Mouse (Mus musculus): ENCODE measurements around the gene Cdkn2d. TPM values are rescaled to one million over a fixed set of nuclear protein-coding genes. Genes with fewer than 3 reads are reported as not detected.
"Not testable (repeated sequence)": the region's sequence is repeated elsewhere in the genome, so short reads cannot be mapped to it uniquely, and the experiment has no call there.

Cdkn2d gene
- polyA plus RNA-seq, 1 experiment, result 34.7 TPM

DNA sequence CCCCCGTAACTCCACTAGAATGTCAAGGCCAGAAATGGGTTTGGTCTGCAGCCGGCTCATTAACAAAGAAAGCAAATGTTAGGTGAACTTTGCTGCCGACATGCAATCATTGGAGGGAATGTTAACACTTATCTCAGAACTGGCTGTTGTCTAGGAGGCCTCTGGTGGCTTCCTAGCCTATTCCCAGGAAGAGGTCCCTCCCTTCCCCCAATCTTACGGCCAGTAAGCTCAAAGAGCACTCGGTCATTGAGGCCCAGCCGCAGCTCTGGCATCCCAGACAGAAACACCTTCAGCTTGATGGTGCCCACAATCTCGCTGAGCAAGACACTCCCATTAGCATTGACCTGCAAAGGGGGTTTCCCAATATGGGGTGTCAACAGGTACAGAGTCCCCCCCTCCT is 13.9 kb upstream of the Cdkn2d start:
- WGBS, result 80% methylated on average over 7 of the region's 7 CpGs
- DNase-seq, result no peak
- no peaks in the 10 kb centered on the region for H3K4me1 ChIP-seq (ENCODE audit: control insufficient read depth, insufficient read depth, low read length)

GRCm38 (mm10) chr9:21299014-21299413 is 7.8 kb upstream of the Cdkn2d start:
- Histone ChIP-seq H3K4me3 (replicated peaks; ENCODE audit: extremely low read depth, low read depth, low read length) (no peak overlapping the region), H3K4me1 (ENCODE audit: control insufficient read depth, insufficient read depth, low read length) (no peaks in the 10 kb centered on the region)
- TF ChIP-seq POLR2A (IDR thresholded peaks at IDR 0.05; ENCODE audit: borderline replicate concordance, extremely low read depth, low read depth, low read length), result no peak
- DNase-seq, result no peak
- WGBS, result 81% methylated on average over 10 of the region's 10 CpGs

More for the DNA sequence above, 13.9 kb upstream of the Cdkn2d start:
- no peak for TF ChIP-seq POLR2A (IDR thresholded peaks at IDR 0.05; ENCODE audit: borderline replicate concordance, extremely low read depth, low read depth, low read length)
- no peak for TF ChIP-seq CTCF (IDR thresholded peaks at IDR 0.05; ENCODE audit: insufficient read depth, low read length)
- H3K4me3 ChIP-seq (replicated peaks; ENCODE audit: extremely low read depth, low read depth, low read length), result no peak overlapping the region

GRCm38 (mm10) chr9:21292271-21292670 is 1.1 kb upstream of the Cdkn2d start:
- WGBS, result 91% methylated on average over 3 of the region's 3 CpGs
- TF ChIP-seq POLR2A (IDR thresholded peaks at IDR 0.05; ENCODE audit: borderline replicate concordance, extremely low read depth, low read depth, low read length), result no peak
- no peak for TF ChIP-seq CTCF (IDR thresholded peaks at IDR 0.05; ENCODE audit: insufficient read depth, low read length)
- peaks cover 6% of the 10 kb centered on the region; the same call in 1 of the 2 replicates for H3K4me1 ChIP-seq (ENCODE audit: control insufficient read depth, insufficient read depth, low read length)
- H3K4me3 ChIP-seq (replicated peaks; ENCODE audit: extremely low read depth, low read depth, low read length), result no peak overlapping the region
- no peak for DNase-seq

- WGBS, result 9% methylated on average over 7 of the region's 7 CpGs
- DNase-seq; H3K4me3 ChIP-seq (replicated peaks; ENCODE audit: extremely low read depth, low read depth, low read length); H3K4me1 ChIP-seq (ENCODE audit: control insufficient read depth, insufficient read depth, low read length): not testable (repeated sequence)
These were observed 661 bp upstream of the Cdkn2d start for GRCm38 (mm10) chr9:21291868-21292267.

DNA sequence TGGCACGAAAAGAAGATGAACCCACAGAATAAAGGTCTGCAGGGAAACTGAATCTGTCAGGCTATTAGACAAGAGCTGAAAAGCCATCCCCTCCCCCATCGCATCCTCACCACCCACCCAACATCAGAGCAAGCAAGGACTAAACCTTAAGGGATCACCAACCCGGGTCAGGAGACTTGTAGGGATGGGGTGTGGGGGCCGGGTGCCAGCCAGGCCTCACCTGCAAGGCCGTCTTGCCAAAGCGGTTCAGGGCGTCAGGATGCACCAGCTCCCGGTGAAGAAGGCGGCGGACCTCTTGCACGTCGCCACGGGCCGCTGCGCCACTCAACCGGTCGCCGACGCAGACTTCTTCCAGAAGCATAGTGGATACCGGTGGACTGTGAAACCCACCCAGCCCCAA is 618 bp downstream of the Cdkn2d start:
- DNase-seq, result no peak
- H3K4me1 ChIP-seq (ENCODE audit: control insufficient read depth, insufficient read depth, low read length), result peaks cover 12% of the 10 kb centered on the region; the same call in 1 of the 2 replicates
- TF ChIP-seq CTCF (IDR thresholded peaks at IDR 0.05; ENCODE audit: insufficient read depth, low read length), result no peak
- TF ChIP-seq POLR2A (IDR thresholded peaks at IDR 0.05; ENCODE audit: borderline replicate concordance, extremely low read depth, low read depth, low read length), result no peak
- WGBS, result under 1% methylated on average over 20 of the region's 20 CpGs
- peak overlapping the region; percentile 97 for H3K4me3 ChIP-seq (replicated peaks; ENCODE audit: extremely low read depth, low read depth, low read length)

DNA sequence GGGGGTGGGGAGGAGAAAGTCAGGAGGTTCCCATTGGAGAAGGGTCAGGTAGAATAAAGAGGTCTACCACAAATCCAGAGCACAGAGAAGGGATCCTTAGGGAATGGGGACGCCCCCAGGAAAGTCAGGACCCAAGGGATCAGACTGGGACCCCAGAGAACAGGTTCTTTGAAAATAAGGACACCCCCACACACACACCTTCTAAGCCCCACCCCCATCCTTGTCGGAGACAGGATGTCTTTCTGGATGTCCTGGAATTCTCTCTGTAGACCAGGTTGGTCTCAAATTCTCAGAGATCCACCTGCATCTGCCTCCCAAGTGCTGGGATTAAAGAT is 1.9 kb downstream of the Cdkn2d start:
- DNase-seq, result no peak
- TF ChIP-seq CTCF (IDR thresholded peaks at IDR 0.05; ENCODE audit: insufficient read depth, low read length) (no peak), POLR2A (IDR thresholded peaks at IDR 0.05; ENCODE audit: borderline replicate concordance, extremely low read depth, low read depth, low read length) (no peak)
- WGBS, result 70% methylated on average over 2 of the region's 2 CpGs
- peaks cover 12% of the 10 kb centered on the region; the same call in 1 of the 2 replicates for H3K4me1 ChIP-seq (ENCODE audit: control insufficient read depth, insufficient read depth, low read length)
- no peak overlapping the region for H3K4me3 ChIP-seq (replicated peaks; ENCODE audit: extremely low read depth, low read depth, low read length)

DNA sequence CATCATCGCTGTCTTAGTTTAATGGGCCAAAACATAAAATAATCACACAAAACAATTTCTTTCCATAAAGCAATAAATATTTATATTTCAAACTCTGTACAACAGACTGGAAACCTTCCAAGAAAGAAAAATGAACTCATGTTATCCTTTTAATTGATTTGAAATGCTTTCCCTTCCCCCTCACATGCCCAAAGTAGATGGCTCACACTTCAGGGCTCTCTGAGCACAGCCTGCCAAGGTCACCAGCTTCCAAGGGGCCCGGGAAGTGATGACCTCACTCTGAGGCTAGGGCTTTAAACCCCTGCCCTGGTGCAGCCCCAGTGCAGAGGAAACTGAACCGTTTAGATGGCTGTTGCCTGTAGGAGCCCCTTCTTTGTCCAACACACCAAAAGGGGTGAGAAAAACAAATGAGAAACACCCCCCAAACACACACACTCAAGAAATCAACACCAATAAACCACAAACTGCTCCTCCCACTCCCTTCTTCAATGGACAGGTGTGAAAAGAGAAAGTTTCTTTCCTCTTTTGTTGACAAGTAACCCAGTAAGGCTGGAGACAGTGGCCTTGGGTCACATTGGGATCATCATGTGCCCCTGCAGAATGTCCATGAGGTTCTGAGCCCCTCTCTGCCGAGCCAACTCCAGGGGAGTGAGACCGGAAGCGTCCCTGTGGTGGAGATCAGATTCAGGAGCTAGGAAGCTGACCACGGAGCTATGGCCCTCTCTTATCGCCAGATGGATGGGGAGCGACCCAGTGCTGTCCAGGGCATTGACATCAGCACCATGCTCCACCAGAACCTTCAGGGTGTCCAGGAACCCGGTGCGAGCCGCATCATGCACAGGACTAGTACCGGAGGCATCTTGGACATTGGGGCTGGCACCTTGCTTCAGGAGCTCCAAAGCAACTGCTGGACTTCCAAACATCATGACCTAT is 2.5 kb downstream of the Cdkn2d start:
- DNase-seq, result no peak
- no peak for TF ChIP-seq CTCF (IDR thresholded peaks at IDR 0.05; ENCODE audit: insufficient read depth, low read length)
- no peak for TF ChIP-seq POLR2A (IDR thresholded peaks at IDR 0.05; ENCODE audit: borderline replicate concordance, extremely low read depth, low read depth, low read length)
- Histone ChIP-seq H3K4me3 (replicated peaks; ENCODE audit: extremely low read depth, low read depth, low read length) (peak overlapping the region; percentile 68), H3K4me1 (ENCODE audit: control insufficient read depth, insufficient read depth, low read length) (peaks cover 12% of the 10 kb centered on the region; the same call in 1 of the 2 replicates)
- WGBS, result 63% methylated on average over 13 of the region's 13 CpGs

DNA sequence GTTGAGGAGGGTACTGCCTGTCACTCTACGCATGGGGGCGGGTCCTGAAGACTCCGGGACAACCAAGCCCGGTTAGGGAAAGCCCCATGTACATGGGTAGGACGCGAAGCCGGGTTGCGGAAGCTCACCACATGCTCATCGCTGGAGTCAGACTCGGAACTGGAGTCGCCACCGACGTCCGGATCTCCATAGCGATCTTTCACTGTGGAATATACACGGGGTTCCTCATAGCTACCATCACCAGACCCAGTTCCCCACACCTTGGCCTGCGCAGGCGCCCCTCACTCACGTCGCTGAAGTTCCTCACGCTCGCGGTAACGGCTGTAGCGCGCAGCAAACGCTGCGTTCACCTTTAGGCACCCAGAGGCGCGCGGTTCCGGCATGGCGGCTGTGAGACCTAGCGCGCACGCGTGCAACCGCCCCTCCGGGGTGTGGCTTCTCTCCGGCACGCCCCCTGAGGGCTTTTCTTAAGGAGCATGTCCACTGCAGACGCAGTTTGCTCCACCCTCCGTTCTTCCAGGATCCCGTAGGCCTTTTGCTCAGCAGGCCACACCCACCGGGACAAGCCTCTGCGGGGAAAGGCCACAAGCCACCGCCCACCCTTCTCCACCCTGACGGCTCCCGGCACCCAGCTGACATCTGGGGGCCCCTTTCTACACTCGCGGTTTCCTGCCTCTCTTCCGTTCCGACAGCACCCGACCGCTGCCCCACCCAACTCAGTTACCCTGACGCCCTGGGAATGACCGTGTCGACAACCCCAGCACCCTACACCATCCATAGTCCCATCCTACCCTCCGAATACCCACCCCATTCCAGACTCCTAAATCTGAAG is 3.4 kb downstream of the Cdkn2d start, which contains the start of gene Kri1:
Gene Kri1 (minus strand): TSS at position 399 of the 832 bp plus-strand sequence.
- peaks cover 12% of the 10 kb centered on the region; the same call in 1 of the 2 replicates for H3K4me1 ChIP-seq (ENCODE audit: control insufficient read depth, insufficient read depth, low read length)
- no peak for TF ChIP-seq CTCF (IDR thresholded peaks at IDR 0.05; ENCODE audit: insufficient read depth, low read length)
- peak; percentile 88 for TF ChIP-seq POLR2A (IDR thresholded peaks at IDR 0.05; ENCODE audit: borderline replicate concordance, extremely low read depth, low read depth, low read length)
- peak; percentile 98 for DNase-seq
- under 1% methylated on average over 59 of the region's 59 CpGs for WGBS
- peak within 1 kb of the TSS; percentile 95 for H3K4me3 ChIP-seq (replicated peaks; ENCODE audit: extremely low read depth, low read depth, low read length)

- DNase-seq, result no peak
- 41% methylated on average over 3 of the region's 3 CpGs for WGBS
- TF ChIP-seq POLR2A (IDR thresholded peaks at IDR 0.05; ENCODE audit: borderline replicate concordance, extremely low read depth, low read depth, low read length) (no peak), CTCF (IDR thresholded peaks at IDR 0.05; ENCODE audit: insufficient read depth, low read length) (no peak)
- Histone ChIP-seq H3K4me3 (replicated peaks; ENCODE audit: extremely low read depth, low read depth, low read length) (no peak overlapping the region), H3K4me1 (ENCODE audit: control insufficient read depth, insufficient read depth, low read length) (peaks cover 12% of the 10 kb centered on the region; the same call in 1 of the 2 replicates)
These were observed 4.5 kb downstream of the Cdkn2d start for GRCm38 (mm10) chr9:21286753-21287152.

Measured in lung, adult 2 months (tissue).